In the genomic region with DNA sequence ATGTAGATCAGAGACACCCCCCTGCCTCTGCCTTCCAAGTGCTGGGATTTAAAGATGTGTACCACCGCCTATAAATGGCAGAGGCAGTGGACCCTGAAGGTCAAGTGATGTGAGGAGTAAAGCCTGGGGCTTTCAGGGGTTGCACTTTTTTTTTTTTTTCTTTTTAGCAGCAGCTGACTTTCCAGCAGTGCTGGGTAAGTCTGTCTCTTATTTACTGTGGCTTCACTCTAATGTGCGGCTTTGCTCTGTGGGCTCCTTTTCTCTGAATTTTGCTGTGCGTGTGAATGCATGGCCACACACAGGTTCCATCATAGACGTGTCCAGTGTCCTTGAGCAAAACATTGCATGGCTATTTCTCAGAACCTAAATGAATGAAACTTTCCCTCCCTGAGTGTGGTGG, we compare ENCODE assay signal across 9 mouse cellular contexts. TPM values are rescaled to one million over a fixed set of nuclear protein-coding genes. Genes with fewer than 3 reads are reported as not detected.
"Had no signal": no experiment of that assay in that cellular context is flagged by ENCODE, and none has a peak within 500 bp of the region (broad histone marks: within the 10 kb centered on the region; RNA-seq: fewer than 3 reads in every experiment).

No protein-coding gene starts in this region.

- H3K27ac ChIP-seq: neural tube, embryonic 15.5 days; stomach, embryonic 15.5 days; stomach, postnatal 0 days had no signal

- H3K36me3 ChIP-seq: neural tube, embryonic 15.5 days; stomach, embryonic 15.5 days had no signal

- H3K27me3 ChIP-seq: neural tube, embryonic 15.5 days; stomach, embryonic 15.5 days had no signal

- H3K4me1 ChIP-seq: neural tube, embryonic 15.5 days; stomach, embryonic 15.5 days had no signal

- H3K4me2 ChIP-seq: neural tube, embryonic 15.5 days; stomach, embryonic 15.5 days had no signal

- H3K9ac ChIP-seq: neural tube, embryonic 15.5 days; stomach, embryonic 15.5 days had no signal

- H3K4me3 ChIP-seq: neural tube, embryonic 15.5 days; stomach, embryonic 15.5 days had no signal

- H3K9me3 ChIP-seq: neural tube, embryonic 15.5 days; stomach, embryonic 15.5 days had no signal

RNA-seq across cellular contexts. Expression of gene Cd7, which starts 2.4 kb away (rescaled TPM):
- polyA plus RNA-seq: neural tube, embryonic 14.5 days; neural tube, embryonic 15.5 days had no signal

RNA-seq across cellular contexts. Expression of gene Sectm1b, which starts 21.7 kb away (rescaled TPM):
- total RNA-seq: neutrophil, adult 5-6 weeks had no signal
- polyA plus RNA-seq: neural tube, embryonic 14.5 days; neural tube, embryonic 15.5 days; spleen, adult 2 months; testis, adult 2 months; urinary bladder, adult 2 months had no signal

RNA-seq across cellular contexts. Expression of gene Sectm1a, which starts 39.4 kb away (rescaled TPM):
- total RNA-seq: neutrophil, adult 5-6 weeks had no signal
- polyA plus RNA-seq: neural tube, embryonic 14.5 days; neural tube, embryonic 15.5 days; stomach, embryonic 14.5 days had no signal
